Mouse (Mus musculus): ENCODE measurements at regions not wholly inside any gene's neighbourhood (a gene's known extent, or its start where the extent isn't known, plus 50 kb on each side); places are given as distances from the start of the nearest gene placed in this dataset.

DNA sequence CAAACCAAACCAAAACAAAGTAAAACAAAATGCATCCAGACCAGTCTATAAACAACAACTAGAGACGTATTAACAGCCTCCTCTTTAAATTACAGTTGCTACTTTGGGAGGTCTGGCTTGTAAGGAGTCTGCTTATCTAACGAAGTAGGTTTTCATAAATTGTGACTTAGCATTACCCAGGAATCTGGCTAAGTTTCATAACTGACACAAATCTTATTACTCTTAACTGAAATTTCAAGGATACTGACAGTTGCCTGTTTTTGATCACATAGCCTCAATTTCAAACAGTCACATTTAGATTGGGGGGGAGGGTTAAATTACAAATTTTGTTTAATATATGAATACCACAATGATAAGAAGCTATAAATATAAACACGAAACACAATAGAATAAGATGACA, 2097.5 kb downstream of the 9330182O14Rik start:
- TF ChIP-seq POLR2A (IDR thresholded peaks at IDR 0.05; ENCODE audit: control insufficient read depth, extremely low read depth, insufficient read depth, low read length, poor library complexity) = no peak
- TF ChIP-seq CTCF (IDR thresholded peaks at IDR 0.05; ENCODE audit: borderline replicate concordance, control insufficient read depth, extremely low read depth, insufficient read depth, low read length, poor library complexity) = no peak

All from thymus, adult 2 months (tissue).